Mouse (Mus musculus): ENCODE results near the gene Slc44a2. TPM values are rescaled to one million over a fixed set of nuclear protein-coding genes. Genes with fewer than 3 reads are reported as not detected.
"Not testable (repeated sequence)": the region's sequence is repeated elsewhere in the genome, so short reads cannot be mapped to it uniquely, and the experiment has no call there.

Gene Slc44a2
- polyA plus RNA-seq, 1 experiment from 2014 or later, result 165 TPM

GRCm38 (mm10) chr9:21320280-21320618 lies 249 bp upstream of the Slc44a2 start:
- no peak for DNase-seq (ENCODE audit: low spot score)
- Histone ChIP-seq H3K27me3 (replicated peaks; ENCODE audit: insufficient read depth, low read length) (no peaks in the 10 kb centered on the region), H3K4me1 (ENCODE audit: insufficient read depth, low read depth, low read length) (peaks cover 3% of the 10 kb centered on the region; the same call in 1 of the 2 replicates), H3K4me3 (ENCODE audit: low read depth, low read length) (peak overlapping the region; percentile 68), H3K9ac (replicated peaks; ENCODE audit: low read depth) (no peak overlapping the region; the same call in 1 of the 2 replicates), H3K36me3 (ENCODE audit: insufficient read depth, low read length) (no peaks in the 10 kb centered on the region), H3K4me2 (replicated peaks; ENCODE audit: low read depth, low read length) (peak overlapping the region; percentile 72), H3K27ac (ENCODE audit: low read length) (no peak overlapping the region), H3K9me3 (ENCODE audit: low read length) (no peaks in the 10 kb centered on the region)
- ATAC-seq, result no peak
- TF ChIP-seq EP300 (IDR thresholded peaks at IDR 0.05) (no peak), CTCF (IDR thresholded peaks at IDR 0.05) (no peak)
- WGBS, result 24% methylated on average over 4 of the region's 4 CpGs

- DNase-seq (ENCODE audit: low spot score) (peak; percentile 58), ATAC-seq (peak; percentile 3; the same call in 1 of the 2 replicates)
- H3K27ac ChIP-seq (ENCODE audit: low read length), result peak overlapping the region; percentile 83; the same call in 1 of the 2 replicates
Measured at GRCm38 (mm10) chr9:21321513-21321835, 976 bp downstream of the Slc44a2 start.

GRCm38 (mm10) chr9:21322211-21322916 lies 1.9 kb downstream of the Slc44a2 start:
- 78% methylated on average over 19 of the region's 19 CpGs for WGBS
- peak overlapping the region; percentile 72; the same call in 1 of the 2 replicates for H3K4me2 ChIP-seq (replicated peaks; ENCODE audit: low read depth, low read length)
- peak overlapping the region; percentile 83; the same call in 1 of the 2 replicates for H3K27ac ChIP-seq (ENCODE audit: low read length)
- H3K4me3 ChIP-seq (ENCODE audit: low read depth, low read length), result peak overlapping the region; percentile 68; the same call in 1 of the 2 replicates
- no peaks in the 10 kb centered on the region for H3K36me3 ChIP-seq (ENCODE audit: insufficient read depth, low read length)
- H3K4me1 ChIP-seq (ENCODE audit: insufficient read depth, low read depth, low read length), result peaks cover 6% of the 10 kb centered on the region
- TF ChIP-seq EP300 (IDR thresholded peaks at IDR 0.05), result no peak
- no peak for TF ChIP-seq CTCF (IDR thresholded peaks at IDR 0.05)
- no peaks in the 10 kb centered on the region for H3K27me3 ChIP-seq (replicated peaks; ENCODE audit: insufficient read depth, low read length)
- H3K9me3 ChIP-seq (ENCODE audit: low read length), result no peaks in the 10 kb centered on the region
- no peak overlapping the region for H3K9ac ChIP-seq (replicated peaks; ENCODE audit: low read depth)
- ATAC-seq, result no peak
- DNase-seq (ENCODE audit: low spot score), result no peak

More at GRCm38 (mm10) chr9:21321513-21321835, 976 bp downstream of the Slc44a2 start:
- peak overlapping the region; percentile 62 for H3K9ac ChIP-seq (replicated peaks; ENCODE audit: low read depth)
- TF ChIP-seq EP300 (IDR thresholded peaks at IDR 0.05), result no peak
- no peak for TF ChIP-seq CTCF (IDR thresholded peaks at IDR 0.05)
- peak overlapping the region; percentile 72 for H3K4me2 ChIP-seq (replicated peaks; ENCODE audit: low read depth, low read length)
- H3K27me3 ChIP-seq (replicated peaks; ENCODE audit: insufficient read depth, low read length), result no peaks in the 10 kb centered on the region
- peak overlapping the region; percentile 68 for H3K4me3 ChIP-seq (ENCODE audit: low read depth, low read length)
- 4% methylated on average over 6 of the region's 6 CpGs for WGBS
- H3K9me3 ChIP-seq (ENCODE audit: low read length), result no peaks in the 10 kb centered on the region
- H3K4me1 ChIP-seq (ENCODE audit: insufficient read depth, low read depth, low read length), result peaks cover 3% of the 10 kb centered on the region; the same call in 1 of the 2 replicates
- H3K36me3 ChIP-seq (ENCODE audit: insufficient read depth, low read length), result no peaks in the 10 kb centered on the region

- WGBS, result 83% methylated on average over 7 of the region's 8 CpGs
- DNase-seq (ENCODE audit: low spot score), result not testable (repeated sequence)
Measured at GRCm38 (mm10) chr9:21322917-21323297, 2.4 kb downstream of the Slc44a2 start.

GRCm38 (mm10) chr9:21324269-21324668 lies 3.8 kb downstream of the Slc44a2 start:
- Histone ChIP-seq H3K4me2 (replicated peaks; ENCODE audit: low read depth, low read length) (no peak overlapping the region), H3K9me3 (ENCODE audit: low read length) (no peaks in the 10 kb centered on the region), H3K27me3 (replicated peaks; ENCODE audit: insufficient read depth, low read length) (no peaks in the 10 kb centered on the region), H3K27ac (ENCODE audit: low read length) (peak overlapping the region; percentile 62; the same call in 1 of the 2 replicates), H3K36me3 (ENCODE audit: insufficient read depth, low read length) (no peaks in the 10 kb centered on the region), H3K9ac (replicated peaks; ENCODE audit: low read depth) (no peak overlapping the region), H3K4me1 (ENCODE audit: insufficient read depth, low read depth, low read length) (peaks cover 10% of the 10 kb centered on the region), H3K4me3 (ENCODE audit: low read depth, low read length) (no peak overlapping the region)
- no peak for TF ChIP-seq CTCF (IDR thresholded peaks at IDR 0.05)
- peak; percentile 85 for TF ChIP-seq EP300 (IDR thresholded peaks at IDR 0.05)
- 74% methylated on average over 11 of the region's 11 CpGs for WGBS
- DNase-seq (ENCODE audit: low spot score), result peak; percentile 57
- peak; percentile 43 for ATAC-seq

More at GRCm38 (mm10) chr9:21322917-21323297, 2.4 kb downstream of the Slc44a2 start:
- H3K4me1 ChIP-seq (ENCODE audit: insufficient read depth, low read depth, low read length), result peaks cover 10% of the 10 kb centered on the region
- not testable (repeated sequence) for H3K27ac ChIP-seq (ENCODE audit: low read length); H3K9me3 ChIP-seq (ENCODE audit: low read length); H3K4me3 ChIP-seq (ENCODE audit: low read depth, low read length); ATAC-seq; H3K36me3 ChIP-seq (ENCODE audit: insufficient read depth, low read length); H3K27me3 ChIP-seq (replicated peaks; ENCODE audit: insufficient read depth, low read length); H3K4me2 ChIP-seq (replicated peaks; ENCODE audit: low read depth, low read length); H3K9ac ChIP-seq (replicated peaks; ENCODE audit: low read depth)

- H3K27ac ChIP-seq (ENCODE audit: low read length), result peak overlapping the region; percentile 43; the same call in 1 of the 2 replicates
- no peaks in the 10 kb centered on the region for H3K36me3 ChIP-seq (ENCODE audit: insufficient read depth, low read length)
- no peaks in the 10 kb centered on the region for H3K27me3 ChIP-seq (replicated peaks; ENCODE audit: insufficient read depth, low read length)
- DNase-seq (ENCODE audit: low spot score) (no peak), ATAC-seq (no peak)
- WGBS, result 65% methylated on average over 3 of the region's 3 CpGs
- no peak overlapping the region for H3K4me2 ChIP-seq (replicated peaks; ENCODE audit: low read depth, low read length)
- no peaks in the 10 kb centered on the region for H3K9me3 ChIP-seq (ENCODE audit: low read length)
- peaks cover 7% of the 10 kb centered on the region; the same call in 1 of the 2 replicates for H3K4me1 ChIP-seq (ENCODE audit: insufficient read depth, low read depth, low read length)
- no peak overlapping the region for H3K9ac ChIP-seq (replicated peaks; ENCODE audit: low read depth)
- TF ChIP-seq CTCF (IDR thresholded peaks at IDR 0.05), result 0 out of 2 replicates have a peak, but pooled peaks have one; percentile 9
- TF ChIP-seq EP300 (IDR thresholded peaks at IDR 0.05), result no peak
- no peak overlapping the region for H3K4me3 ChIP-seq (ENCODE audit: low read depth, low read length)
Measured at GRCm38 (mm10) chr9:21327569-21327968, 7.1 kb downstream of the Slc44a2 start.

All from lung, postnatal 0 days (tissue).